Mouse (Mus musculus): ENCODE data around the gene Acaca. TPM values are rescaled to one million over a fixed set of nuclear protein-coding genes. Genes with fewer than 3 reads are reported as not detected.
A peak's percentile ranks its signal among the peaks of the same experiment; 100 is the strongest.

The Acaca gene
- total and polyA plus RNA-seq, 2 experiments from 2014 or later, result 18.2 to 102 TPM

DNA sequence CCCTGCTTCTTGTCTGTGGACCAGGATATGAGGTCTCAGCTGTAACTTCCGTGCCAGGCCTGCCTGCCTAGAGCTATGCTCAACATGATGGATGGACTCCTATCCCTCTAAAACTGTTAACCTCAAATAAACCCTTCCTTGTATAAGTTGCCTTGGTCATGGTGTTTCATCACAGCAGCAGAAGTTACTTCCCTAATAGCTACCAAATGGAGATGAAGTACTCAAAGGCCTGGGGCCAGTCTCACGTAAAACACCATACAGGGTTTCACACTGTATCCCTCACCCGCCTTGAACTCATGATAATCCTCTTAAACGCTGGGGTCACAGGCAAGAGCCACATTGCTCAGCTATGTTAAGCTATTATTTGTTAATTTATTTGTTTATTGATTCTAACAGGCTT, 12.0 kb upstream of the Acaca start:
- Histone ChIP-seq H3K27me3 (ENCODE audit: insufficient read depth, low read length) (no peaks in the 10 kb centered on the region), H3K4me1 (ENCODE audit: insufficient read depth, low read length) (no peaks in the 10 kb centered on the region), H3K36me3 (ENCODE audit: insufficient read depth, low read length) (peaks cover 40% of the 10 kb centered on the region), H3K4me2 (ENCODE audit: low read depth, low read length) (no peak overlapping the region), H3K9me3 (ENCODE audit: low read length) (no peaks in the 10 kb centered on the region), H3K4me3 (ENCODE audit: low read length) (no peak overlapping the region), H3K27ac (no peak overlapping the region), H3K9ac (replicated peaks; ENCODE audit: low read length) (no peak overlapping the region)
- ATAC-seq (no peak), DNase-seq (ENCODE audit: low spot score) (no peak)
- no peak for TF ChIP-seq CTCF (IDR thresholded peaks at IDR 0.05; ENCODE audit: low read depth)
- 86% methylated on average over 4 of the region's 4 CpGs for WGBS

- H3K4me2 ChIP-seq (ENCODE audit: low read depth, low read length), result no peak overlapping the region
- ATAC-seq (no peak), DNase-seq (ENCODE audit: low spot score) (no peak)
- no peak overlapping the region for H3K27ac ChIP-seq
- H3K9me3 ChIP-seq (ENCODE audit: low read length), result no peaks in the 10 kb centered on the region
- WGBS, result 71% methylated on average over 12 of the region's 12 CpGs
- no peaks in the 10 kb centered on the region for H3K27me3 ChIP-seq (ENCODE audit: insufficient read depth, low read length)
- peaks cover 39% of the 10 kb centered on the region for H3K36me3 ChIP-seq (ENCODE audit: insufficient read depth, low read length)
- no peak overlapping the region for H3K4me3 ChIP-seq (ENCODE audit: low read length)
- TF ChIP-seq CTCF (IDR thresholded peaks at IDR 0.05; ENCODE audit: low read depth), result no peak
- H3K9ac ChIP-seq (replicated peaks; ENCODE audit: low read length), result no peak overlapping the region
- no peaks in the 10 kb centered on the region for H3K4me1 ChIP-seq (ENCODE audit: insufficient read depth, low read length)
These were observed 8.2 kb upstream of the Acaca start for GRCm38 (mm10) chr11:84121051-84121956.

- WGBS, result 73% methylated on average over 4 of the region's 4 CpGs
- no peak for ATAC-seq
- H3K4me3 ChIP-seq (ENCODE audit: low read length), result no peak overlapping the region
These were observed 1.5 kb upstream of the Acaca start for GRCm38 (mm10) chr11:84127977-84128376.

GRCm38 (mm10) chr11:84129799-84130185, 320 bp downstream of the Acaca start:
- H3K4me1 ChIP-seq (ENCODE audit: insufficient read depth, low read length), result peaks cover 4% of the 10 kb centered on the region
- WGBS, result 3% methylated on average over 11 of the region's 11 CpGs
- H3K27me3 ChIP-seq (ENCODE audit: insufficient read depth, low read length), result no peaks in the 10 kb centered on the region
- no peaks in the 10 kb centered on the region for H3K9me3 ChIP-seq (ENCODE audit: low read length)
- peak overlapping the region; percentile 70 for H3K9ac ChIP-seq (replicated peaks; ENCODE audit: low read length)
- ATAC-seq (peak; percentile 27), DNase-seq (ENCODE audit: low spot score) (peak; percentile 34)
- peaks cover 13% of the 10 kb centered on the region; the same call in 1 of the 2 replicates for H3K36me3 ChIP-seq (ENCODE audit: insufficient read depth, low read length)
- H3K4me2 ChIP-seq (ENCODE audit: low read depth, low read length), result peak overlapping the region; percentile 80
- H3K4me3 ChIP-seq (ENCODE audit: low read length), result peak overlapping the region; percentile 73
- H3K27ac ChIP-seq, result peak overlapping the region; percentile 83; the same call in 1 of the 2 replicates
- no peak for TF ChIP-seq CTCF (IDR thresholded peaks at IDR 0.05; ENCODE audit: low read depth)

More at GRCm38 (mm10) chr11:84127977-84128376, 1.5 kb upstream of the Acaca start:
- Histone ChIP-seq H3K36me3 (ENCODE audit: insufficient read depth, low read length) (peaks cover 13% of the 10 kb centered on the region; the same call in 1 of the 2 replicates), H3K27me3 (ENCODE audit: insufficient read depth, low read length) (no peaks in the 10 kb centered on the region), H3K9ac (replicated peaks; ENCODE audit: low read length) (no peak overlapping the region), H3K27ac (no peak overlapping the region), H3K4me1 (ENCODE audit: insufficient read depth, low read length) (peaks cover 4% of the 10 kb centered on the region), H3K9me3 (ENCODE audit: low read length) (no peaks in the 10 kb centered on the region), H3K4me2 (ENCODE audit: low read depth, low read length) (peak overlapping the region; percentile 80; the same call in 1 of the 2 replicates)
- DNase-seq (ENCODE audit: low spot score), result no peak
- peak; percentile 30; the same call in 1 of the 2 replicates for TF ChIP-seq CTCF (IDR thresholded peaks at IDR 0.05; ENCODE audit: low read depth)

DNA sequence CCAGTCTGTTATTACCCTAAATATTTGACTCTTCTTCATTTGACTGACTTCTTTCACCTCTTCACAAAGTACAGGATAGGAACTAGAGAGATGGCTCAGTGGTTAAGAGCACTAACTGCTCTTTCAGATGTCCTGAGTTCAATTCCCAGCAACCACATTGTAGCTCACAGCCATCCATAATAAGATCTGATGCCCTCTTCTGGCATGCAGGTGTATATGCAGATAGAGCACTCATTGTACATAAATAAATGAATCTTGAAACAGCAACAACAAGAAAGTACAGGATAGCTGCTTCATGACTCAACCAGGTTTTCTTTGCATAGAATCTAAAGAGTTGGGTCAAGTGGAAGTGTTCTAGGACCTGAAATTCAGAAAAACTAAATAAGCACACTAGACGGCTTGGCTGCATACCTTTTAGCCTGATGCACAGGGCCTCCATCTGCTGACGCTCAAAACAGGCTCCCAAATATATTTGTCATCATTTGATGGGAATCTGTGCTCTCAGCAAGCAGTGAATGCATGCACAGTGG, 4.9 kb downstream of the Acaca start:
- no peak for ATAC-seq

GRCm38 (mm10) chr11:84136453-84136852, 7.0 kb downstream of the Acaca start:
- no peak overlapping the region for H3K4me2 ChIP-seq (ENCODE audit: low read depth, low read length)
- no peak overlapping the region for H3K27ac ChIP-seq
- WGBS, result 79% methylated on average over 3 of the region's 3 CpGs
- H3K9me3 ChIP-seq (ENCODE audit: low read length), result no peaks in the 10 kb centered on the region
- DNase-seq (ENCODE audit: low spot score) (no peak), ATAC-seq (no peak)
- H3K36me3 ChIP-seq (ENCODE audit: insufficient read depth, low read length), result no peaks in the 10 kb centered on the region
- H3K9ac ChIP-seq (replicated peaks; ENCODE audit: low read length), result no peak overlapping the region
- no peak overlapping the region for H3K4me3 ChIP-seq (ENCODE audit: low read length)
- no peak for TF ChIP-seq CTCF (IDR thresholded peaks at IDR 0.05; ENCODE audit: low read depth)
- no peaks in the 10 kb centered on the region for H3K27me3 ChIP-seq (ENCODE audit: insufficient read depth, low read length)
- H3K4me1 ChIP-seq (ENCODE audit: insufficient read depth, low read length), result no peaks in the 10 kb centered on the region

More for the DNA sequence above, 4.9 kb downstream of the Acaca start:
- Histone ChIP-seq H3K9ac (replicated peaks; ENCODE audit: low read length) (no peak overlapping the region), H3K9me3 (ENCODE audit: low read length) (no peaks in the 10 kb centered on the region), H3K4me2 (ENCODE audit: low read depth, low read length) (no peak overlapping the region), H3K27ac (no peak overlapping the region), H3K36me3 (ENCODE audit: insufficient read depth, low read length) (no peaks in the 10 kb centered on the region), H3K4me3 (ENCODE audit: low read length) (no peak overlapping the region), H3K4me1 (ENCODE audit: insufficient read depth, low read length) (peaks cover 4% of the 10 kb centered on the region; the same call in 1 of the 2 replicates), H3K27me3 (ENCODE audit: insufficient read depth, low read length) (no peaks in the 10 kb centered on the region)
- DNase-seq (ENCODE audit: low spot score), result no peak
- WGBS, result 92% methylated on average over 2 of the region's 2 CpGs
- TF ChIP-seq CTCF (IDR thresholded peaks at IDR 0.05; ENCODE audit: low read depth), result peak; percentile 26
